Mouse (Mus musculus) layer of hippocampus, adult 8-10 months (tissue): ENCODE measurements at regions not wholly inside any gene's neighbourhood (a gene's known extent, or its start where the extent isn't known, plus 50 kb on each side); places are given as distances from the start of the nearest gene placed in this dataset.

Experiments
- DNase-seq, 2 experiments: peaks; one replicate each; pipeline ENCODE4 v3.0.0; 2022; ENCODE audit warnings: low spot score in 2 of 2

GRCm38 (mm10) chr1:92341846-92342540, 131.7 kb downstream of the Ndufa10 start:
- no peak for DNase-seq

GRCm38 (mm10) chr1:92340644-92341043, 133.0 kb downstream of the Ndufa10 start:
- DNase-seq: no peak

GRCm38 (mm10) chr1:92338589-92338988, 135.1 kb downstream of the Ndufa10 start:
- no peak for DNase-seq

- DNase-seq: no peak
Measured at GRCm38 (mm10) chr1:92337450-92337849, 136.2 kb downstream of the Ndufa10 start.

- no peak for DNase-seq
Measured at GRCm38 (mm10) chr1:92332248-92332584, 136.7 kb upstream of the Hdac4 start.

- no peak for DNase-seq
Measured at GRCm38 (mm10) chr1:92331559-92332247, 136.2 kb upstream of the Hdac4 start.

- no peak for DNase-seq
Measured at GRCm38 (mm10) chr1:92330181-92330580, 134.7 kb upstream of the Hdac4 start.

GRCm38 (mm10) chr1:92329491-92329890, 134.0 kb upstream of the Hdac4 start:
- DNase-seq: no peak

GRCm38 (mm10) chr1:92327141-92327540, 131.6 kb upstream of the Hdac4 start:
- DNase-seq: no peak

- DNase-seq: no peak
Measured at GRCm38 (mm10) chr1:92325281-92325680, 129.8 kb upstream of the Hdac4 start.

GRCm38 (mm10) chr1:92324091-92324950, 128.8 kb upstream of the Hdac4 start:
- no peak for DNase-seq

- DNase-seq: no peak
Measured at GRCm38 (mm10) chr1:92317131-92317530, 121.6 kb upstream of the Hdac4 start.

- DNase-seq: no peak
Measured at GRCm38 (mm10) chr1:92316191-92316723, 120.8 kb upstream of the Hdac4 start.

GRCm38 (mm10) chr1:92313001-92313597, 117.6 kb upstream of the Hdac4 start:
- no peak for DNase-seq

- no peak for DNase-seq
Measured at GRCm38 (mm10) chr1:92309883-92310282, 114.4 kb upstream of the Hdac4 start.

- DNase-seq: no peak
Measured at GRCm38 (mm10) chr1:92309381-92309780, 113.9 kb upstream of the Hdac4 start.

GRCm38 (mm10) chr1:92308537-92308936, 113.0 kb upstream of the Hdac4 start:
- no peak for DNase-seq

- DNase-seq: no peak
Measured at GRCm38 (mm10) chr1:92306042-92306441, 110.5 kb upstream of the Hdac4 start.

- DNase-seq: no peak
Measured at GRCm38 (mm10) chr1:92299041-92299440, 103.5 kb upstream of the Hdac4 start.

- DNase-seq: no peak
Measured at GRCm38 (mm10) chr1:92292681-92293380, 97.3 kb upstream of the Hdac4 start.

GRCm38 (mm10) chr1:92286966-92287342, 91.5 kb upstream of the Hdac4 start:
- DNase-seq: no peak
